ENCODE assay signal across 11 mouse cellular contexts in the genomic region with DNA sequence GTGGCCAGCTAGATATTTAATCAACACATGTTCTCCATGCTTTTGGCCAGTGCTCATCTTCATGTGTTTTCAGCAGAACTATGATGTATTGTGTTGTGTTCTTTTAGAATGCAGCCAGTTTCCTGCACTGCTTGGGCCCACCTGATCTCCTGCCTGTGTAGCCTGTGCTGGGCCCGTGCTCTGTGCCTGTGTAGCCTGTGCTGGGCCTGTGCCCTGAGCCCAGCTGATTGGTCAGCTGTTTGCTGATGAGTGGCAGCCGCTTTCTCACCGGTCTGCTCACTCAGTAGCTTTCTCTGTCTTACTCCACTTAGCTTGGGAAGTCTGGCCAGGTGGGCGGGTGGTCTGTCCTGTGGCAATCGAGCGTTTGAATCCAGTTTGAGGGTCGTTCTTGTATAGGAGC.
"Had no signal": no experiment of that assay in that cellular context is flagged by ENCODE, and none has a peak within 500 bp of the region (broad histone marks: within the 10 kb centered on the region; RNA-seq: fewer than 3 reads in every experiment).

No protein-coding gene starts in this region.

- DNase-seq: kidney, adult 9 months; kidney, postnatal 36 days; liver; liver, embryonic 13.5 days; liver, postnatal 0 days; lung, postnatal 14 days; right cerebral cortex, adult 18-20 months; right cerebral cortex, postnatal 25 days; spleen, adult 18-20 months; thymus, adult 18-20 months; thymus, postnatal 14 days had no signal
